Mouse (Mus musculus): ENCODE measurements around the gene Gm20388. TPM values are rescaled to one million over a fixed set of nuclear protein-coding genes. Genes with fewer than 3 reads are reported as not detected.
A peak's percentile ranks its signal among the peaks of the same experiment; 100 is the strongest.
"Not testable (repeated sequence)": the region's sequence is repeated elsewhere in the genome, so short reads cannot be mapped to it uniquely, and the experiment has no call there.

The Gm20388 gene
- polyA plus RNA-seq, 1 experiment from 2014 or later, result not detected

DNA sequence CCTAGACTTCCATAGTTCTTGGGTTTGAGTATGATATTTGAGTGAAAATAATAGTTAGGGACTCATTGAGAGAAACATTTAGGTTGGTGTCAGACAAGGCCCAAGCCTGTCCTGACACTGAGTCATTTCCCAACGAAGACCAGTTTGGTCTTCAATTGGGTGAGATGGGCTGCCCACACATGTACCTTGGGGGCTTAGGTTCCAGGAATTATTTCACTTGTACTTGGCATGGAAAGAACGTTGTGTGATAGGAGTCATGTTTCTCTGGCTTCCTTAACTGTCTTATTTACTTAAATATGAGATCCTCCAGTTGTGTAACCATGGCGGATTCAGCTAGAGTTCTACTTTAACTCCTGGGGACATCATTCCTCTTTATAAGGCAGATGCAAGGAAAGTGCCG, 3553.0 kb downstream of the Gm20388 start:
- Histone ChIP-seq H3K36me3 (ENCODE audit: control insufficient read depth, insufficient read depth, low read length) (peaks cover 6% of the 10 kb centered on the region; the same call in 1 of the 2 replicates), H3K4me3 (ENCODE audit: low read depth, low read length) (no peak overlapping the region), H3K27ac (replicated peaks; ENCODE audit: low read depth, low read length) (no peak overlapping the region), H3K9ac (ENCODE audit: low read length) (no peak overlapping the region), H3K9me3 (ENCODE audit: control insufficient read depth, low read length) (no peaks in the 10 kb centered on the region), H3K4me1 (ENCODE audit: control insufficient read depth, insufficient read depth, low read length) (no peaks in the 10 kb centered on the region), H3K27me3 (ENCODE audit: control insufficient read depth, insufficient read depth, low read length) (no peaks in the 10 kb centered on the region), H3K4me2 (ENCODE audit: low read depth, severe bottlenecking) (no peak overlapping the region)
- DNase-seq (ENCODE audit: low spot score) (no peak), ATAC-seq (ENCODE audit: insufficient number of reproducible peaks, low FRiP score, low TSS enrichment, low read depth) (no peak)
- WGBS, result 79% methylated on average over 4 of the region's 4 CpGs

DNA sequence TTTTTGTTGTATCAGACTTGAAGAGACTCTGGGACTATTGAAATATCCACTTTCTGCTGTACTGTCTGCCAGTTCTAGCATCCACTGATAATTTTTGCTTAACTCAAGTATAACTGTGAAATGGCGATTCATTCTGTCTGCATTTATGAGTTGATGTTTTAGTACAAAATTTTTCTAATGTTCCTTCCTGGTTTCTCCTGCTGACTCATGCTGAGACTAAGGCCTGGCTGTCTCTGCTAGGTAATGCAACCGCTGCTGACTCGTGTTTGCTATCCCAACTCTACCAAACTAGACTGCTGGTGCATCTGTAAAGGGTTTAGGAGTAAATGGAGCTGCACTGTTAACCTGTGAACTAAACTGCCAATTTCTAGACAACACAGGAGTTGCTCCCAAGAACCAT, 3556.8 kb downstream of the Gm20388 start:
- H3K36me3 ChIP-seq (ENCODE audit: control insufficient read depth, insufficient read depth, low read length), result no peaks in the 10 kb centered on the region
- no peaks in the 10 kb centered on the region for H3K9me3 ChIP-seq (ENCODE audit: control insufficient read depth, low read length)
- no peak overlapping the region for H3K27ac ChIP-seq (replicated peaks; ENCODE audit: low read depth, low read length)
- H3K4me1 ChIP-seq (ENCODE audit: control insufficient read depth, insufficient read depth, low read length), result no peaks in the 10 kb centered on the region
- ATAC-seq (ENCODE audit: insufficient number of reproducible peaks, low FRiP score, low TSS enrichment, low read depth) (no peak), DNase-seq (ENCODE audit: low spot score) (no peak)
- no peak overlapping the region for H3K4me2 ChIP-seq (ENCODE audit: low read depth, severe bottlenecking)
- H3K9ac ChIP-seq (ENCODE audit: low read length), result no peak overlapping the region
- no peak overlapping the region for H3K4me3 ChIP-seq (ENCODE audit: low read depth, low read length)
- 76% methylated on average over 3 of the region's 3 CpGs for WGBS
- no peaks in the 10 kb centered on the region for H3K27me3 ChIP-seq (ENCODE audit: control insufficient read depth, insufficient read depth, low read length)

DNA sequence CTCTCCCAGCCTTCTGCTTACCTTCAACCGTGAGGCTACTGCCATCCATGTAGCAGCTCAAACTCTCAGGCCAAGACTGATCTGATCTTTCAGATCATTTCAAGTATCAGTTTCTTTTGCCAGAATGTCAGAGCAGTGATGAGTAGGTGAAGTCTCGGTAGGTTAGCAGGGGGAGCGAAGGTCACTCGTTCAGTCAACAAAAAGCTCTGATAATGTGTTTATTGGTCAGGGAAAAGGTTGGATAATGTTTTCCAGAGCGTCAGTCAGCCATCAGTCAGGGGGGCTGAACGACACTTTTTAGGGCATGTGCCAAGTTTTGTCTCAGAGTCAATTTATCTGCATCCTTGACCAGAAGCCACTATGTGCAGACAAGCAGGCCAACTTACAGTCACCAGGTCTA, 3562.3 kb downstream of the Gm20388 start:
- H3K9ac ChIP-seq (ENCODE audit: low read length); H3K4me2 ChIP-seq (ENCODE audit: low read depth, severe bottlenecking); H3K27me3 ChIP-seq (ENCODE audit: control insufficient read depth, insufficient read depth, low read length); ATAC-seq (ENCODE audit: insufficient number of reproducible peaks, low FRiP score, low TSS enrichment, low read depth); H3K4me1 ChIP-seq (ENCODE audit: control insufficient read depth, insufficient read depth, low read length); DNase-seq (ENCODE audit: low spot score); H3K36me3 ChIP-seq (ENCODE audit: control insufficient read depth, insufficient read depth, low read length); H3K27ac ChIP-seq (replicated peaks; ENCODE audit: low read depth, low read length); H3K4me3 ChIP-seq (ENCODE audit: low read depth, low read length); H3K9me3 ChIP-seq (ENCODE audit: control insufficient read depth, low read length): not testable (repeated sequence)
- 63% methylated on average over 6 of the region's 6 CpGs for WGBS

DNA sequence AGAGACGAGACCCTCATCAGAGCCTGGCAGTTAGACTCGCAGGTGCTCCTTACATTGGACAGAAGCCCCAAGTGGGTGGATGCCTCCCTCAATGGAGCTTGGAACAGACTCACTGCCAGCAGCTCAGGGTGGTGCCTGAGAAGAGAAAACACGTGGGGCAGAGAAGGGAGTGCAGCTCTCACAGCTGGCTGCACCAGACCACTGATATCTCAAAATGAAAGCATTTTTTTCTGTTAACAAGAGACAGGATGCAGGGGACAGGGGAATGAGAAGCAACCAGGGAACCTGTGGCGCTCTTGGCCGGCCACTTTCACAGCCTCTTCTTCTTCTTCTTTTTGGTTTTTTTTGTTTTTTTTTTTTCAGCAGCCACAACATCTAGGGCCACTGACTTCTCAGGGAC, 3563.9 kb downstream of the Gm20388 start:
- 70% methylated on average over 5 of the region's 5 CpGs for WGBS
- not testable (repeated sequence) for H3K9me3 ChIP-seq (ENCODE audit: control insufficient read depth, low read length); H3K4me3 ChIP-seq (ENCODE audit: low read depth, low read length); H3K9ac ChIP-seq (ENCODE audit: low read length); H3K4me2 ChIP-seq (ENCODE audit: low read depth, severe bottlenecking); DNase-seq (ENCODE audit: low spot score); H3K27ac ChIP-seq (replicated peaks; ENCODE audit: low read depth, low read length); H3K4me1 ChIP-seq (ENCODE audit: control insufficient read depth, insufficient read depth, low read length); ATAC-seq (ENCODE audit: insufficient number of reproducible peaks, low FRiP score, low TSS enrichment, low read depth); H3K36me3 ChIP-seq (ENCODE audit: control insufficient read depth, insufficient read depth, low read length); H3K27me3 ChIP-seq (ENCODE audit: control insufficient read depth, insufficient read depth, low read length)

DNA sequence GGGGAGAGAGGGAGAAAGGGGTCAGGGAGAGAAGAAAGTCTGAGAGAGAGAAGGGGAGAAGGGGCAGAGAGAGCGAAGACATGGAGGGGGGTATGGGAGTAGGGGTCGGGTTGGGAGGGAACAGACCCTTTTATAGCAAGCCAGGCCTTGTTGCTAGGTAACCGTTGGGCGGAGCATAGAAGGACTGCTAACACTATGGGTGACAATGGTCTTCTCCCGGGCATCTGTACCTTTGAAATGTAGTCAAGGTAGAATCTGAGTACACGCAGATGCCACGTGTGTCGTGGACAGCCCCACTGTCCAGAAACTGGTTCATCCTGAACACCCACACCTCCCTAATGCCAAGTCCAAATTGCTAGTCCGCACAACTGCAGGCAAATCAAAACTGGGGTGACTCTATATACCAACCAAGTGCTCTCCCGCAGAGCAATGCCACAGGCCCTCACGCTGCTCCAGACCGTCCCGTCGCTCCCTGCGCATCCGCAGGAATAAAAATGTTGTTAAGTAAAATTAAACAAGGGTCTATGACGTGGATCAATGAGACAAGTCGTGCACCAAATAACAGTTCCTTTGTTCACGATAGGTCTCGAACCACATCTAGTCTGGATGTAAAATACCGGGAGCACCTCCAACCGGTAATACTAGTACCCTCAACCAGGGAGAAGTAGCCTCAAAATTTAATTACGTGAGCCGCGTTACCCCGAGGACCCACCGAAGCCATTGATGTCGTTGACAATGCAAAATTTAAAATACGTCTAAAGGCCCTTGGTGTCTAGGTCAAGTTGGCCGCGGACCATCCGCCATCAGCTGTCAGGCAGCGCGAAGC, 3566.5 kb downstream of the Gm20388 start:
- Histone ChIP-seq H3K4me2 (ENCODE audit: low read depth, severe bottlenecking) (peak overlapping the region; percentile 86), H3K9ac (ENCODE audit: low read length) (peak overlapping the region; percentile 75), H3K4me1 (ENCODE audit: control insufficient read depth, insufficient read depth, low read length) (peaks cover 9% of the 10 kb centered on the region), H3K27me3 (ENCODE audit: control insufficient read depth, insufficient read depth, low read length) (no peaks in the 10 kb centered on the region), H3K4me3 (ENCODE audit: low read depth, low read length) (peak overlapping the region; percentile 76), H3K36me3 (ENCODE audit: control insufficient read depth, insufficient read depth, low read length) (no peaks in the 10 kb centered on the region; the same call in 1 of the 2 replicates), H3K9me3 (ENCODE audit: control insufficient read depth, low read length) (no peaks in the 10 kb centered on the region), H3K27ac (replicated peaks; ENCODE audit: low read depth, low read length) (no peak overlapping the region)
- DNase-seq (ENCODE audit: low spot score), result peak; percentile 32
- 10% methylated on average over 34 of the region's 34 CpGs for WGBS
- ATAC-seq (ENCODE audit: insufficient number of reproducible peaks, low FRiP score, low TSS enrichment, low read depth), result 0 out of 2 replicates have a peak, but pooled peaks have one; percentile 51

DNA sequence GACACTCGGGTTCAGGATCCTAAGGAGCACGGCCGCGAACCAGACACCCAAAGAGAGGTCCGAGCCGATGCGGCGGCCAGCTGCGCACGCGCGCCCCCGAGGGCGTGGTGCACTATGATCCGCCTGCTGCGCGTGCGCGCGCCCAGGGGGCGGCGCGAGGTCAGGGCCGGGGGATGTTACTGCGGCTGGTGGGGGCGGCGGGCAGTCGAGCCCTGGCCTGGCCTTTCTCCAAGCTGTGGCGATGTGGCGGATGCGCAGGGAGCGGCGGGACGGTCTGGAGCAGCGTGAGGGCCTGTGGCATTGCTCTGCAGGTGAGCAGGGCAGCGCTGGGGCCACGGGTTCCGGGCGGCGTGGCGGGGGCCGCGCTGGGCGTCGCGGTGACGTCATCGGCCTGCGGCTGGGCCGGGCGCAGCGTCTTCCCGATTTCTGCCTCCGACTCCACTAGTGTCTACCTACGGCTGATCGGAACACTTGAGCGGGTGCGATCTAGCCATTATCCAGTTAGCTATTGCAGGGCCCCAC, 3567.2 kb downstream of the Gm20388 start, which contains the start of gene Afg3l1:
Gene Afg3l1 (plus strand): TSS at position 167 of the 522 bp plus-strand sequence.
- peaks cover 9% of the 10 kb centered on the region for H3K4me1 ChIP-seq (ENCODE audit: control insufficient read depth, insufficient read depth, low read length)
- H3K36me3 ChIP-seq (ENCODE audit: control insufficient read depth, insufficient read depth, low read length), result no peaks in the 10 kb centered on the region; the same call in 1 of the 2 replicates
- no peaks in the 10 kb centered on the region for H3K9me3 ChIP-seq (ENCODE audit: control insufficient read depth, low read length)
- H3K27ac ChIP-seq (replicated peaks; ENCODE audit: low read depth, low read length), result peak within 1 kb of the TSS; percentile 81
- H3K9ac ChIP-seq (ENCODE audit: low read length), result peak within 1 kb of the TSS; percentile 75
- ATAC-seq (ENCODE audit: insufficient number of reproducible peaks, low FRiP score, low TSS enrichment, low read depth) (peak; percentile 91), DNase-seq (ENCODE audit: low spot score) (peak; percentile 94)
- under 1% methylated on average over 57 of the region's 58 CpGs for WGBS
- H3K27me3 ChIP-seq (ENCODE audit: control insufficient read depth, insufficient read depth, low read length), result no peaks in the 10 kb centered on the region
- peak within 1 kb of the TSS; percentile 76 for H3K4me3 ChIP-seq (ENCODE audit: low read depth, low read length)
- peak within 1 kb of the TSS; percentile 86 for H3K4me2 ChIP-seq (ENCODE audit: low read depth, severe bottlenecking)

DNA sequence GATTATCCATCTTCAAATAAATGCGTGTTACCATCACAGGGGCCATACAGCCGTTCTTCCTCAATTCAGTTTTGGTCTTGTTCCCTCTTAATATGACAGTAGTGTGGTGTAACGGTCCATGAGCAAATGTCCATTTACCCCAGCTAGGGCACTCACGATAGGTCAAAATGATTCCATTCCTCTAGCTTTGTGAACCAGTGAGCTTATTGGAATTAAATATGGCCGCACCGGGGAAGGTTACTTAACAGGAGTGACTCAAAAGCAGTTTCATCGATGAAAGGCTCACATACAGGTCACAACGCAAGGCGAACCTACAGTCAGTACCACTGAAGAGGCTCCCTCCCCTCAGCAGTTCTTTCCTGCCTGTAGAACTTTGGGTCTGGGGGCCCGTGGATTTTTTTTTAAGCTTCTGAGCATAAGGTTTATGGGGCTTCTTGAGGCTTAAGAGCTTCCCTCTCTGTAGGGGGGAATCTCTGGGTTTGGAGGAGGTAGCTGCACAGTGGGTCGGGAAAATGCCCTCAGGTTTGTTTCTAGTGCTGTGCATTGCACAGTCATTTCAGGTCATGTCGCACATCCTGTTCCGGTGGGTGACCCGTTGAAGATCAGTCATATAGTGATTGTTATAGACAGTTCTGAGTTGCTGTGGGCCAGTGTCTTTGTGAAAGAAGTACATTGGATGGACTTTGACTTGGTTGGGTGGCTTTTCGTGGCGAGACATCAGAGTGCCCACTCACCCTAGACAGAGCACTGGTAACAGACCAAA, 3568.0 kb downstream of the Gm20388 start:
- Histone ChIP-seq H3K36me3 (ENCODE audit: control insufficient read depth, insufficient read depth, low read length) (no peaks in the 10 kb centered on the region; the same call in 1 of the 2 replicates), H3K9me3 (ENCODE audit: control insufficient read depth, low read length) (no peaks in the 10 kb centered on the region), H3K27ac (replicated peaks; ENCODE audit: low read depth, low read length) (no peak overlapping the region), H3K4me2 (ENCODE audit: low read depth, severe bottlenecking) (peak overlapping the region; percentile 86), H3K4me3 (ENCODE audit: low read depth, low read length) (peak overlapping the region; percentile 76), H3K27me3 (ENCODE audit: control insufficient read depth, insufficient read depth, low read length) (no peaks in the 10 kb centered on the region), H3K9ac (ENCODE audit: low read length) (peak overlapping the region; percentile 75), H3K4me1 (ENCODE audit: control insufficient read depth, insufficient read depth, low read length) (peaks cover 9% of the 10 kb centered on the region)
- WGBS, result 37% methylated on average over 16 of the region's 16 CpGs
- DNase-seq (ENCODE audit: low spot score), result no peak
- ATAC-seq (ENCODE audit: insufficient number of reproducible peaks, low FRiP score, low TSS enrichment, low read depth), result no peak

DNA sequence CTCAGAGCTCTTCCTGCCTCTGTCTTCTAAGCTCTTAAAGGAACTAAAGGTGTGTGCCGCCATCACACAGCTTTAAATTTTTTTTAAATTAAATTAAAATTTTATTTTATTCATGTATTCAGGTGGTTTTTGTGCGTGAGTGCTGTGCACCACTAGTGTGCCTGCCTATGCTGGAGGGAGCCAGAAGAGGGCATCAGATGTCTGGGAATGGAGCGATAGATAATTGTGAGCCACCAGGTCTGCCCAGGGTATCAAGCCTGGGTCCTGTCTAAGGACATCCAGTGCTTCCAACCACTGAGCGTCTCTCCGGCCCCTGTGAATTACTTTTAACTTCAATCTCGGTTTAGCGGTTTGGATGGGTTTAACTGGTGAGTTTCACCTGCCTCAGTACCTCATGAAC, 3572.0 kb downstream of the Gm20388 start:
- Histone ChIP-seq H3K9me3 (ENCODE audit: control insufficient read depth, low read length) (no peaks in the 10 kb centered on the region), H3K36me3 (ENCODE audit: control insufficient read depth, insufficient read depth, low read length) (peaks cover 7% of the 10 kb centered on the region), H3K9ac (ENCODE audit: low read length) (no peak overlapping the region), H3K27me3 (ENCODE audit: control insufficient read depth, insufficient read depth, low read length) (no peaks in the 10 kb centered on the region), H3K27ac (replicated peaks; ENCODE audit: low read depth, low read length) (no peak overlapping the region), H3K4me1 (ENCODE audit: control insufficient read depth, insufficient read depth, low read length) (peaks cover 9% of the 10 kb centered on the region), H3K4me3 (ENCODE audit: low read depth, low read length) (no peak overlapping the region), H3K4me2 (ENCODE audit: low read depth, severe bottlenecking) (no peak overlapping the region)
- 86% methylated on average over 7 of the region's 7 CpGs for WGBS
- DNase-seq (ENCODE audit: low spot score) (no peak), ATAC-seq (ENCODE audit: insufficient number of reproducible peaks, low FRiP score, low TSS enrichment, low read depth) (no peak)
